Mouse (Mus musculus) gastrocnemius, postnatal 10 days (tissue): ENCODE measurements around the gene Serpina3a. TPM values are rescaled to one million over a fixed set of nuclear protein-coding genes. Genes with fewer than 3 reads are reported as not detected.

ENCODE experiments used
- DNase-seq: peaks from one replicate; pipeline ENCODE4 v3.0.0; 2021; ENCODE audit warnings: mixed read lengths
- total RNA-seq, 2 experiments: library from RNA; stranded (reverse); gene quantifications; 2 replicates each; pipeline ENCODE4 v1.2.3; 2021

Serpina3a gene
- total RNA-seq, 2 experiments from 2014 or later = not detected

DNA sequence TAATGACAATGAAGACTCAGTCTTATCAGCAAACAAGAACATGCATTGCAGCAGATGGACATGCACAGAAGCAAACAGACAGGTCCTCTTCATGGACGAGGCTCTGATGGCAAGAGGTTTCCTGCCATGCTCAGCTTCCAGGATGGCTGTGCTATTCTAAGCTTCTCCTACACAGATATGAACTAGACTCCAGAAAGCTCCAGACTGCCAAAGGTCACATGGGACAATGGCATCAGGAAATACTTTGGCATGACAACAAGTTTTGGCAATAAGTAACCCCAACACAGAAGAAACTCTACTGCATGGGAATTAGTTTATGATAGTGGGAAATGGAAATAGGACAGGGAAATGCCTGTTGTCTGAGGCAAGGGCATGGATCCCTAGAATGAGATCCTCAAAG lies 30.8 kb downstream of the Serpina3a start:
- no peak for DNase-seq

GRCm38 (mm10) chr12:104145571-104145970 lies 33.0 kb downstream of the Serpina3a start:
- DNase-seq = no peak

- no peak for DNase-seq
These were observed 39.5 kb downstream of the Serpina3a start for GRCm38 (mm10) chr12:104151989-104152388.

DNA sequence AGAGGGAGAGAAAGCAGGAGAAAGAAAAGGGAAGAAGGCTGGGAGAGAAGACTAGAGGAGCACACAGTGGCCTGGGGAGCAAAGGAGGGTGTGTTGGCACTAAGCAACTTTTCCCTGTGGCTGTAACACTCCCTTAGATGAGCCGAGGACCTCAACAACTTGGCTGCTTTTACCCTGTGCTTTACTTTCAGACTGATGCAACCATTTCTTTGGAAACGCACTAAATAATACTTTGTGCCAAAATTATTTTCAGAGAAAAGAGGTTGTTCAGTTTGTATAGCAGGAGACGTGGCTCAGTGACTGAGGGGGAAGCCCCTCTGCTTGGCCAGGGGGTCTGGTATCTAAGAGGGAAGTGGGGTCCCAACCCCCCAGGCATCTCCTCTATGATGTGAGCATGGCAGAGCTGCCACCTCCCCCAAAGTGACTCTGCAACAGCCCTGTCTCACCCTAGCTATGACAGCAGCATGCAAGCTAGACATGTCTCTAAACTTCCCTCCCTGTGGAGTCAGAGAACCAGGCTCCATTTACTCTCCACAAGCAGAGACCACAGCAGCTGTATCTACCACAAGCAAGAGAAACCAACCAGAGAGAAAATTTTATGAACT lies 40.6 kb downstream of the Serpina3a start:
- no peak for DNase-seq

DNA sequence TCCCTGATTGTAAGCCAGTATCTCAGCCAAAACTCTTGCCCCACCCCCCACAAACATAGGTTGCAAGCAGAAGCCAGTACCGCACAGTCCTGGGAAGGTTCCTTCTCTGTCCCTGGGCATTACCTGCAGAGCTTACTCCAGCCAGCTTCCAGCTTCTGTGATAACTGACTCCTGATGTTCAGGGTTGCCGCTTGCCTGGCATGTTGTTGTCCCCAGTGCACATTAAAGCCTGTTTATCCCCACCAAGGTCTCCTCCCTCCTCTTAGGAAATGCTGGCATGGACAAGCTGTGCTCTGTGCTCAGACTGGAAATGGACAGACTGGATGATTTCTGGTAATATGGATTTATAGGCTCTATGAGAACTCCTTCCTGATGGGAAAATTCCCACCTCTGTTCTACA lies 41.1 kb downstream of the Serpina3a start, which contains the start of gene Serpina3c:
Serpina3c (minus strand) TSS at position 215 of the 400 bp plus-strand sequence.
- no peak for DNase-seq

Other genes starting within 250 kb of the Serpina3a start
- gene Serpina1a, start 249.2 kb upstream of the Serpina3a start, total RNA-seq = 1 to 10 TPM in 1 of 2 experiments, not detected in 1; 1.9 TPM
- 1 to 10 TPM in 1 of 2 experiments, not detected in 1; 2.1 TPM for gene Serpina1c, start 207.8 kb upstream of the Serpina3a start, total RNA-seq
- under 1 TPM in 1 of 2 experiments, not detected in 1; 0.93 TPM for gene Serpina1e, start 153.7 kb upstream of the Serpina3a start, total RNA-seq
- gene Serpina11, start 122.8 kb upstream of the Serpina3a start, total RNA-seq = not detected
- gene Serpina9, start 99.0 kb upstream of the Serpina3a start, total RNA-seq = not detected
- not detected for gene Serpina12, start 68.3 kb upstream of the Serpina3a start, total RNA-seq
- gene Serpina5, start 11.6 kb upstream of the Serpina3a start, total RNA-seq = not detected
- gene Serpina3b, start 15.3 kb downstream of the Serpina3a start, total RNA-seq = not detected
- 1 to 10 TPM; 1.1 to 3.0 TPM for gene Serpina3c, start 41.1 kb downstream of the Serpina3a start, total RNA-seq
- under 1 TPM in 1 of 2 experiments, not detected in 1; 0.16 TPM for gene Serpina3f, start 101.8 kb downstream of the Serpina3a start, total RNA-seq
- under 1 TPM in 1 of 2 experiments, not detected in 1; 0.38 TPM for gene Serpina3g, start 123.5 kb downstream of the Serpina3a start, total RNA-seq
- gene Serpina3i, start 150.4 kb downstream of the Serpina3a start, total RNA-seq = under 1 TPM in 1 of 2 experiments, not detected in 1; 0.77 TPM
- gene Serpina3j, start 201.8 kb downstream of the Serpina3a start, total RNA-seq = not detected
- gene Serpina3k, start 225.8 kb downstream of the Serpina3a start, total RNA-seq = under 1 TPM in 1 of 2 experiments, not detected in 1; 0.59 TPM
- under 1 TPM; 0.21 to 0.23 TPM for gene Serpina3m, start 225.8 kb downstream of the Serpina3a start, total RNA-seq